Mouse (Mus musculus) MEL (cell line): Measurements from ENCODE around the gene Gm32742. TPM values are rescaled to one million over a fixed set of nuclear protein-coding genes. Genes with fewer than 3 reads are reported as not detected.
A peak's percentile ranks its signal among the peaks of the same experiment; 100 is the strongest.

Source experiments
- DNase-seq: peaks from one replicate; pipeline ENCODE4 v3.0.0; 2011; ENCODE audit warnings: low read depth, low spot score
- H3K27ac ChIP-seq: 2 replicates; pipeline ENCODE4 v1.5.1; 2012; ENCODE audit warnings: low read depth, mild to moderate bottlenecking, control low read depth, low read length, moderate library complexity; ENCODE audit not compliant: control insufficient read depth
- H3K27me3 ChIP-seq, 2 experiments: fragments of 150-350 bp in 1 of 2; sonication (generic) in 1 of 2; 2 replicates each; pipeline ENCODE4 v1.6.1; 2012; ENCODE audit warnings: low read length in 2 of 2, mild to moderate bottlenecking in 2 of 2, improper control_type of control experiment in 1 of 2, moderate library complexity in 1 of 2; ENCODE audit not compliant: insufficient read depth in 2 of 2, control insufficient read depth in 1 of 2
- H3K36me3 ChIP-seq, 2 experiments: 2 replicates each; pipeline ENCODE4 v1.6.1; 2012 to 2014; ENCODE audit warnings: low read length in 2 of 2, improper control_type of control experiment in 1 of 2, inconsistent platforms in 1 of 2, mild to moderate bottlenecking in 1 of 2; ENCODE audit not compliant: insufficient read depth in 2 of 2, control insufficient read depth in 1 of 2
- H3K4me1 ChIP-seq, 2 experiments: fragments of 150-350 bp in 1 of 2; sonication (generic) in 1 of 2; 2 replicates each; pipeline ENCODE4 v1.6.1; 2012; ENCODE audit warnings: low read length in 2 of 2, improper control_type of control experiment in 1 of 2, mild to moderate bottlenecking in 1 of 2; ENCODE audit not compliant: insufficient read depth in 2 of 2, control insufficient read depth in 1 of 2
- H3K4me3 ChIP-seq, 2 experiments: fragments of 150-350 bp in 1 of 2; sonication (generic) in 1 of 2; 2 replicates each; pipeline ENCODE4 v1.5.1; 2012; ENCODE audit warnings: low read depth in 2 of 2, low read length in 2 of 2, mild to moderate bottlenecking in 2 of 2, moderate library complexity in 2 of 2, control low read depth in 1 of 2, improper control_type of control experiment in 1 of 2; ENCODE audit not compliant: control insufficient read depth in 1 of 2, insufficient read depth in 1 of 2
- H3K79me2 ChIP-seq: 2 replicates; pipeline ENCODE4 v1.6.1; 2012; ENCODE audit warnings: mild to moderate bottlenecking, low read length, moderate library complexity; ENCODE audit not compliant: control insufficient read depth, poor library complexity, insufficient read depth
- H3K9ac ChIP-seq: 2 replicates; pipeline ENCODE4 v1.6.1; 2012; ENCODE audit warnings: low read depth, mild to moderate bottlenecking, control low read depth, low read length, moderate library complexity; ENCODE audit not compliant: control insufficient read depth, poor library complexity, severe bottlenecking
- H3K9me3 ChIP-seq: fragments of 150-350 bp; sonication (generic); replicated peaks from 2 replicates; pipeline ENCODE4 v1.6.1; 2012; ENCODE audit warnings: mild to moderate bottlenecking, low read length, improper control_type of control experiment, moderate library complexity; ENCODE audit not compliant: insufficient read depth
- CHD2 ChIP-seq: IDR thresholded peaks from 2 replicates; pipeline ENCODE4 v1.6.1; 2011; ENCODE audit warnings: low read length, improper control_type of control experiment
- CTCF ChIP-seq, 3 experiments: IDR thresholded peaks in 2 of 3; conservative IDR thresholded peaks in 1 of 3; 2 replicates each; pipeline ENCODE4 v1.5.1; 2011 to 2012; ENCODE audit warnings: low read length in 3 of 3, low read depth in 2 of 3, mild to moderate bottlenecking in 2 of 3, improper control_type of control experiment in 1 of 3, inconsistent platforms in 1 of 3, mixed read lengths in 1 of 3, moderate library complexity in 1 of 3; ENCODE audit not compliant: control insufficient read depth in 1 of 3, insufficient read depth in 1 of 3, poor library complexity in 1 of 3, severe bottlenecking in 1 of 3
- ETS1 ChIP-seq: IDR thresholded peaks from 2 replicates; pipeline ENCODE4 v1.6.1; 2012; ENCODE audit warnings: low read depth, mild to moderate bottlenecking, inconsistent platforms, low read length, improper control_type of control experiment, moderate library complexity
- HCFC1 ChIP-seq: IDR thresholded peaks from 2 replicates; pipeline ENCODE4 v1.6.1; 2012; ENCODE audit warnings: low read depth, mild to moderate bottlenecking, inconsistent platforms, low read length, improper control_type of control experiment, moderate library complexity
- MAX ChIP-seq: IDR thresholded peaks from 2 replicates; pipeline ENCODE4 v1.6.1; 2011; ENCODE audit warnings: low read length, improper control_type of control experiment
- MXI1 ChIP-seq: IDR thresholded peaks from 2 replicates; pipeline ENCODE4 v1.6.1; 2011; ENCODE audit warnings: mild to moderate bottlenecking, low read depth, low read length, improper control_type of control experiment
- MYC ChIP-seq: IDR thresholded peaks from 2 replicates; pipeline ENCODE4 v1.6.1; 2011; ENCODE audit warnings: low read depth, mild to moderate bottlenecking, low read length, improper control_type of control experiment, moderate library complexity
- NRF1 ChIP-seq: IDR thresholded peaks from 2 replicates; pipeline ENCODE4 v1.6.1; 2014; ENCODE audit warnings: low read depth, mild to moderate bottlenecking, inconsistent platforms, low read length, improper control_type of control experiment, moderate library complexity; ENCODE audit not compliant: poor library complexity, insufficient read depth, severe bottlenecking
- POLR2AphosphoS2 ChIP-seq: IDR thresholded peaks from 2 replicates; pipeline ENCODE4 v1.6.1; 2011; ENCODE audit warnings: low read length, improper control_type of control experiment
- POLR2AphosphoS5 ChIP-seq: IDR thresholded peaks from 2 replicates; pipeline ENCODE4 v1.6.1; 2012; ENCODE audit warnings: low read depth, borderline replicate concordance, mild to moderate bottlenecking, inconsistent platforms, low read length, moderate library complexity, mixed read lengths
- RAD21 ChIP-seq: IDR thresholded peaks from 2 replicates; pipeline ENCODE4 v1.6.1; 2011; ENCODE audit warnings: mild to moderate bottlenecking, low read depth, low read length, improper control_type of control experiment
- SIN3A ChIP-seq: IDR thresholded peaks from 2 replicates; pipeline ENCODE4 v1.6.1; 2012; ENCODE audit warnings: low read length, improper control_type of control experiment, inconsistent platforms
- SMC3 ChIP-seq: IDR thresholded peaks from 2 replicates; pipeline ENCODE4 v1.6.1; 2011; ENCODE audit warnings: low read depth, low read length, improper control_type of control experiment
- TBP ChIP-seq: IDR thresholded peaks from 2 replicates; pipeline ENCODE4 v1.8.0; 2011; ENCODE audit warnings: low read depth, low read length, improper control_type of control experiment
- UBTF ChIP-seq: IDR thresholded peaks from 2 replicates; pipeline ENCODE4 v1.6.1; 2012; ENCODE audit warnings: low read depth, mild to moderate bottlenecking, inconsistent platforms, low read length, improper control_type of control experiment, moderate library complexity, borderline replicate concordance; ENCODE audit not compliant: insufficient read depth
- ZC3H11A ChIP-seq: IDR thresholded peaks from 2 replicates; pipeline ENCODE4 v1.6.1; 2012; ENCODE audit warnings: low read depth, mild to moderate bottlenecking, inconsistent platforms, low read length, improper control_type of control experiment
- ZKSCAN1 ChIP-seq: IDR thresholded peaks from 2 replicates; pipeline ENCODE4 v1.6.1; 2012; ENCODE audit warnings: low read depth, mild to moderate bottlenecking, inconsistent platforms, low read length, improper control_type of control experiment, moderate library complexity
- ZNF384 ChIP-seq: IDR thresholded peaks from 2 replicates; pipeline ENCODE4 v1.6.1; 2012; ENCODE audit warnings: low read depth, mild to moderate bottlenecking, inconsistent platforms, low read length, improper control_type of control experiment
- polyA plus RNA-seq, 2 experiments: library from polyadenylated mRNA; stranded (reverse) in 1 of 2; unstranded in 1 of 2; fragments of >175 nt in 1 of 2; fragments of >200 nt in 1 of 2; gene quantifications; 2 replicates each; pipeline versions ENCODE4 v1.2.1 to v1.2.4; 2012; ENCODE audit warnings: low replicate concordance in 2 of 2, low read depth in 1 of 2; ENCODE audit not compliant: insufficient read length in 2 of 2, insufficient read depth in 1 of 2, missing spikeins in 1 of 2
- total RNA-seq: library from RNA; depleted of rRNA; stranded (reverse); fragments of 300-350 nt; gene quantifications from 2 replicates; pipeline ENCODE4 v1.2.3, GENCODE M21; 2012

Gene Gm32742
- total and polyA plus RNA-seq, 3 experiments: 0.01 TPM; not detected in 2

- H3K4me3 ChIP-seq: no peak overlapping the region
- H3K36me3 ChIP-seq: no peaks in the 10 kb centered on the region
- peaks cover 8 to 11% of the 10 kb centered on the region in 2 experiments for H3K27me3 ChIP-seq
- no peaks in the 10 kb centered on the region for H3K79me2 ChIP-seq
- TF ChIP-seq MYC: no peak
- TF ChIP-seq SIN3A: no peak
- no peak for TF ChIP-seq HCFC1
- TF ChIP-seq POLR2AphosphoS5: no peak
- TF ChIP-seq MAX: no peak
- TF ChIP-seq ZNF384: no peak
- TF ChIP-seq TBP: no peak
- TF ChIP-seq CHD2: no peak
- no peak for TF ChIP-seq RAD21
- no peak for TF ChIP-seq UBTF
- TF ChIP-seq MXI1: no peak
- TF ChIP-seq ZKSCAN1: no peak
- no peak overlapping the region for H3K27ac ChIP-seq
- no peaks in the 10 kb centered on the region for H3K4me1 ChIP-seq
- H3K9ac ChIP-seq: no peak overlapping the region
- no peak for DNase-seq
- no peaks in the 10 kb centered on the region for H3K9me3 ChIP-seq
Measured at GRCm38 (mm10) chr9:51180621-51181020, 15.3 kb upstream of the Gm32742 start.

- Histone ChIP-seq H3K4me3 (no peak overlapping the region), H3K27me3 (peaks cover 0 to 8% of the 10 kb centered on the region in 2 experiments; a peak in 3 of 4 replicates), H3K79me2 (no peaks in the 10 kb centered on the region), H3K27ac (no peak overlapping the region), H3K9ac (no peak overlapping the region), H3K36me3 (no peaks in the 10 kb centered on the region), H3K4me1 (0 out of 4 replicates have a peak, but pooled peaks cover 0 to 6% of the 10 kb centered on the region in 2 experiments), H3K9me3 (no peaks in the 10 kb centered on the region)
- TF ChIP-seq NRF1: no peak
- peak; percentile 6 for TF ChIP-seq RAD21
- TF ChIP-seq SMC3: no peak
- TF ChIP-seq CTCF (IDR thresholded peaks at IDR 0.05 in 2 of 3, conservative IDR thresholded peaks at IDR 0.05 in 1 of 3; ENCODE audit: control insufficient read depth in 1 of 3, insufficient read depth in 1 of 3, low read depth in 2 of 3, low read length in 3 of 3, poor library complexity in 1 of 3, severe bottlenecking in 1 of 3): peak in 1 of 3 experiments; percentile 8; a peak in 1 of 6 replicates
- no peak for DNase-seq
Measured at GRCm38 (mm10) chr9:51178297-51178696, 13.0 kb upstream of the Gm32742 start.

GRCm38 (mm10) chr9:51175722-51176121 is 10.4 kb upstream of the Gm32742 start:
- Histone ChIP-seq H3K27ac (no peak overlapping the region), H3K9me3 (no peaks in the 10 kb centered on the region), H3K36me3 (no peaks in the 10 kb centered on the region), H3K27me3 (no peaks in the 10 kb centered on the region; a peak in 1 of 4 replicates), H3K79me2 (no peaks in the 10 kb centered on the region), H3K9ac (no peak overlapping the region), H3K4me3 (no peak overlapping the region), H3K4me1 (0 out of 4 replicates have a peak, but pooled peaks cover 0 to 6% of the 10 kb centered on the region in 2 experiments)
- TF ChIP-seq ZC3H11A (no peak), ETS1 (no peak), POLR2AphosphoS2 (no peak)
- DNase-seq: no peak
